ENCODE assay signal across 8 mouse cellular contexts in genomic region chr2:154604156-154604555, GRCm38 (mm10). TPM values are rescaled to one million over a fixed set of nuclear protein-coding genes. Genes with fewer than 3 reads are reported as not detected.
DNase-seq lines count a peak whose midpoint lies in the region; ATAC-seq and TF ChIP-seq lines count a peak whose summit lies in the region.

No protein-coding gene starts in this region.

- ATAC-seq in heart, postnatal 0 days (ENCODE audit: insufficient read depth, low read depth): no peak
- ATAC-seq in intestine, embryonic 16.5 days: peak; percentile 9
- no peak for ATAC-seq in neural tube, embryonic 12.5 days (ENCODE audit: low FRiP score, low read depth)

- no peak overlapping the region; the same call in 1 of the 2 replicates for H3K9ac ChIP-seq in heart, postnatal 0 days (replicated peaks; ENCODE audit: low read depth, low read length)
- H3K9ac ChIP-seq in intestine, embryonic 16.5 days (ENCODE audit: low read depth, low read length): peak overlapping the region; percentile 56
- H3K9ac ChIP-seq in neural tube, embryonic 12.5 days: no peak overlapping the region

- H3K36me3 ChIP-seq in heart, postnatal 0 days (replicated peaks; ENCODE audit: control insufficient read depth, insufficient read depth, low read length): no peaks in the 10 kb centered on the region
- H3K36me3 ChIP-seq in embryonic facial prominence, embryonic 10.5 days (replicated peaks): no peaks in the 10 kb centered on the region
- no peaks in the 10 kb centered on the region for H3K36me3 ChIP-seq in intestine, embryonic 16.5 days (ENCODE audit: control insufficient read depth, insufficient read depth, low read length)
- H3K36me3 ChIP-seq in neural tube, embryonic 12.5 days: no peaks in the 10 kb centered on the region

- DNase-seq in heart, postnatal 0 days (ENCODE audit: low spot score): no peak
- no peak for DNase-seq in heart, adult 9 months (ENCODE audit: low spot score in 2 of 2)
- no peak for DNase-seq in embryonic facial prominence, embryonic 10.5 days (ENCODE audit: low spot score)
- DNase-seq in yolk sac, embryonic 10.5 days (ENCODE audit: low spot score): no peak
- DNase-seq in gastrocnemius, postnatal 4 days (ENCODE audit: low spot score in 2 of 2): no peak
- DNase-seq in layer of hippocampus, postnatal 14 days (ENCODE audit: low spot score in 2 of 2): no peak

- no peak for TF ChIP-seq CTCF in heart, postnatal 0 days (IDR thresholded peaks at IDR 0.05; ENCODE audit: low read depth)

- no peaks in the 10 kb centered on the region for H3K9me3 ChIP-seq in heart, postnatal 0 days (replicated peaks; ENCODE audit: control insufficient read depth, low read length)
- no peaks in the 10 kb centered on the region for H3K9me3 ChIP-seq in embryonic facial prominence, embryonic 10.5 days
- no peaks in the 10 kb centered on the region for H3K9me3 ChIP-seq in intestine, embryonic 16.5 days (ENCODE audit: control insufficient read depth, low read length)
- H3K9me3 ChIP-seq in neural tube, embryonic 12.5 days: no peaks in the 10 kb centered on the region

- peak overlapping the region; percentile 79 for H3K4me3 ChIP-seq in heart, postnatal 0 days (ENCODE audit: low read depth, low read length)
- peak overlapping the region; percentile 81 for H3K4me3 ChIP-seq in embryonic facial prominence, embryonic 10.5 days
- peak overlapping the region; percentile 69 for H3K4me3 ChIP-seq in intestine, embryonic 16.5 days (ENCODE audit: low read length)
- 0 out of 2 replicates have a peak overlapping the region, but pooled peaks have one; percentile 8 for H3K4me3 ChIP-seq in neural tube, embryonic 12.5 days

- H3K4me2 ChIP-seq in heart, postnatal 0 days (ENCODE audit: low read depth, low read length): peak overlapping the region; percentile 76
- H3K4me2 ChIP-seq in intestine, embryonic 16.5 days (ENCODE audit: low read depth, low read length): peak overlapping the region; percentile 76
- peak overlapping the region; percentile 76 for H3K4me2 ChIP-seq in neural tube, embryonic 12.5 days (replicated peaks)

- peak overlapping the region; percentile 60; the same call in 1 of the 2 replicates for H3K27ac ChIP-seq in heart, postnatal 0 days (ENCODE audit: low read depth)
- H3K27ac ChIP-seq in embryonic facial prominence, embryonic 10.5 days (replicated peaks): peak overlapping the region; percentile 84; the same call in 1 of the 2 replicates
- peak overlapping the region; percentile 42; the same call in 1 of the 2 replicates for H3K27ac ChIP-seq in intestine, embryonic 16.5 days (ENCODE audit: low read length)
- no peak overlapping the region for H3K27ac ChIP-seq in neural tube, embryonic 12.5 days

- no peaks in the 10 kb centered on the region for H3K27me3 ChIP-seq in heart, postnatal 0 days (ENCODE audit: control insufficient read depth, insufficient read depth, low read length)
- H3K27me3 ChIP-seq in embryonic facial prominence, embryonic 10.5 days (replicated peaks; ENCODE audit: low read depth, poor library complexity, severe bottlenecking): peaks cover 3% of the 10 kb centered on the region; the same call in 1 of the 2 replicates
- H3K27me3 ChIP-seq in intestine, embryonic 16.5 days (replicated peaks; ENCODE audit: control insufficient read depth, insufficient read depth, low read length): no peaks in the 10 kb centered on the region
- H3K27me3 ChIP-seq in neural tube, embryonic 12.5 days (replicated peaks): no peaks in the 10 kb centered on the region

- WGBS in heart, postnatal 0 days: 30% methylated on average over 7 of the region's 7 CpGs
- WGBS in embryonic facial prominence, embryonic 10.5 days: 45% methylated on average over 7 of the region's 7 CpGs
- 35% methylated on average over 7 of the region's 7 CpGs for WGBS in intestine, embryonic 16.5 days
- 40% methylated on average over 7 of the region's 7 CpGs for WGBS in neural tube, embryonic 12.5 days

- H3K4me1 ChIP-seq in heart, postnatal 0 days (ENCODE audit: control insufficient read depth, insufficient read depth): peaks cover 8% of the 10 kb centered on the region
- peaks cover 14% of the 10 kb centered on the region for H3K4me1 ChIP-seq in embryonic facial prominence, embryonic 10.5 days
- H3K4me1 ChIP-seq in intestine, embryonic 16.5 days (ENCODE audit: control insufficient read depth, insufficient read depth, low read length): peaks cover 3% of the 10 kb centered on the region; the same call in 1 of the 2 replicates
- H3K4me1 ChIP-seq in neural tube, embryonic 12.5 days: peaks cover 6% of the 10 kb centered on the region

- TF ChIP-seq EP300 in heart, postnatal 0 days (IDR thresholded peaks at IDR 0.05; ENCODE audit: low read depth): no peak

RNA-seq across cellular contexts. Expression of gene Pxmp4, which starts 0.6 kb away (rescaled TPM):
- total RNA-seq in heart, postnatal 0 days (2014; rRNA removed; ENCODE audit: low replicate concordance): 29.4 and 97.5 TPM in 2 replicates
- 40.0 and 42.7 TPM in 2 replicates for polyA plus RNA-seq in heart, postnatal 0 days (2015; fragmentation: Nextera tagmentation; extraction: Ambion mirVana)
- polyA plus RNA-seq in embryonic facial prominence, embryonic 10.5 days (2016; fragmentation: Nextera tagmentation; extraction: Ambion mirVana): 11.6 and 13.8 TPM in 2 replicates
- polyA plus RNA-seq in intestine, embryonic 16.5 days (2015; fragmentation: Nextera tagmentation; extraction: Ambion mirVana): 41.2 and 41.9 TPM in 2 replicates
- polyA plus RNA-seq in neural tube, embryonic 12.5 days (2016; fragmentation: Nextera tagmentation; extraction: Ambion mirVana): 16.5 TPM in 2 replicates
- total RNA-seq in gastrocnemius, postnatal 4 days (2021): 10 to 100 TPM; 15.7 to 20.9 TPM
- 10 to 100 TPM; 17.2 to 19.8 TPM for total RNA-seq in layer of hippocampus, postnatal 14 days (2021)

RNA-seq across cellular contexts. Expression of gene Zfp341, which starts 8.9 kb away (rescaled TPM):
- total RNA-seq in heart, postnatal 0 days (2014; rRNA removed; ENCODE audit: low replicate concordance): 1.1 and 4.4 TPM in 2 replicates
- polyA plus RNA-seq in heart, postnatal 0 days (2015; fragmentation: Nextera tagmentation; extraction: Ambion mirVana): 0.40 and 0.54 TPM in 2 replicates
- 1.1 TPM in 2 replicates for polyA plus RNA-seq in embryonic facial prominence, embryonic 10.5 days (2016; fragmentation: Nextera tagmentation; extraction: Ambion mirVana)
- polyA plus RNA-seq in intestine, embryonic 16.5 days (2015; fragmentation: Nextera tagmentation; extraction: Ambion mirVana): 0.53 and 0.55 TPM in 2 replicates
- polyA plus RNA-seq in neural tube, embryonic 12.5 days (2016; fragmentation: Nextera tagmentation; extraction: Ambion mirVana): 0.82 and 1.1 TPM in 2 replicates
- 1 to 10 TPM; 2.5 to 2.6 TPM for total RNA-seq in gastrocnemius, postnatal 4 days (2021)
- 10 to 100 TPM in 1 of 2 experiments, 1 to 10 TPM in 1; 9.8 to 11.3 TPM for total RNA-seq in layer of hippocampus, postnatal 14 days (2021)

RNA-seq across cellular contexts. Expression of gene 4930519P11Rik, which starts 9.1 kb away (rescaled TPM):
- not detected in 2 replicates for total RNA-seq in heart, postnatal 0 days (2014; rRNA removed; ENCODE audit: low replicate concordance)
- polyA plus RNA-seq in heart, postnatal 0 days (2015; fragmentation: Nextera tagmentation; extraction: Ambion mirVana): not detected in 2 replicates
- polyA plus RNA-seq in embryonic facial prominence, embryonic 10.5 days (2016; fragmentation: Nextera tagmentation; extraction: Ambion mirVana): not detected in 2 replicates
- polyA plus RNA-seq in intestine, embryonic 16.5 days (2015; fragmentation: Nextera tagmentation; extraction: Ambion mirVana): not detected in 2 replicates
- polyA plus RNA-seq in neural tube, embryonic 12.5 days (2016; fragmentation: Nextera tagmentation; extraction: Ambion mirVana): 0.46 and 0.58 TPM in 2 replicates
- total RNA-seq in gastrocnemius, postnatal 4 days (2021): under 1 TPM; 0.60 to 0.83 TPM
- total RNA-seq in layer of hippocampus, postnatal 14 days (2021): not detected

RNA-seq across cellular contexts. Expression of gene E2f1, which starts 34.5 kb away (rescaled TPM):
- total RNA-seq in heart, postnatal 0 days (2014; rRNA removed; ENCODE audit: low replicate concordance): 8.4 and 11.0 TPM in 2 replicates
- polyA plus RNA-seq in heart, postnatal 0 days (2015; fragmentation: Nextera tagmentation; extraction: Ambion mirVana): 6.1 and 6.4 TPM in 2 replicates
- 25.2 and 26.0 TPM in 2 replicates for polyA plus RNA-seq in embryonic facial prominence, embryonic 10.5 days (2016; fragmentation: Nextera tagmentation; extraction: Ambion mirVana)
- 5.8 and 9.5 TPM in 2 replicates for polyA plus RNA-seq in intestine, embryonic 16.5 days (2015; fragmentation: Nextera tagmentation; extraction: Ambion mirVana)
- 29.9 and 30.8 TPM in 2 replicates for polyA plus RNA-seq in neural tube, embryonic 12.5 days (2016; fragmentation: Nextera tagmentation; extraction: Ambion mirVana)
- total RNA-seq in gastrocnemius, postnatal 4 days (2021): 10 to 100 TPM; 16.6 TPM
- 1 to 10 TPM; 7.1 to 8.0 TPM for total RNA-seq in layer of hippocampus, postnatal 14 days (2021)

RNA-seq across cellular contexts. Expression of gene Necab3, which starts 45.5 kb away (rescaled TPM):
- 2.8 and 3.9 TPM in 2 replicates for total RNA-seq in heart, postnatal 0 days (2014; rRNA removed; ENCODE audit: low replicate concordance)
- polyA plus RNA-seq in heart, postnatal 0 days (2015; fragmentation: Nextera tagmentation; extraction: Ambion mirVana): 1.3 and 2.0 TPM in 2 replicates
- 3.2 and 3.6 TPM in 2 replicates for polyA plus RNA-seq in embryonic facial prominence, embryonic 10.5 days (2016; fragmentation: Nextera tagmentation; extraction: Ambion mirVana)
- polyA plus RNA-seq in intestine, embryonic 16.5 days (2015; fragmentation: Nextera tagmentation; extraction: Ambion mirVana): 1.4 and 1.6 TPM in 2 replicates
- 15.6 and 18.2 TPM in 2 replicates for polyA plus RNA-seq in neural tube, embryonic 12.5 days (2016; fragmentation: Nextera tagmentation; extraction: Ambion mirVana)
- total RNA-seq in gastrocnemius, postnatal 4 days (2021): 1 to 10 TPM; 1.8 to 2.1 TPM
- total RNA-seq in layer of hippocampus, postnatal 14 days (2021): 10 to 100 TPM; 27.7 to 28.0 TPM

Comparison
In these comparisons a context has a peak if more than half of its experiments do, and no peak if none do; other contexts are left out.
1. H3K4me3 ChIP-seq: peak in every context shown above with its lines; median percentile 81 in embryonic facial prominence, embryonic 10.5 days; 79 in heart, postnatal 0 days; 69 in intestine, embryonic 16.5 days; 8 in neural tube, embryonic 12.5 days.